Mouse (Mus musculus) cerebellum, adult 8-10 months (tissue): ENCODE data around the gene Olfr561.

Experiments used
- DNase-seq: peaks from one replicate; pipeline ENCODE4 v3.0.0; 2022

The Olfr561 gene

DNA sequence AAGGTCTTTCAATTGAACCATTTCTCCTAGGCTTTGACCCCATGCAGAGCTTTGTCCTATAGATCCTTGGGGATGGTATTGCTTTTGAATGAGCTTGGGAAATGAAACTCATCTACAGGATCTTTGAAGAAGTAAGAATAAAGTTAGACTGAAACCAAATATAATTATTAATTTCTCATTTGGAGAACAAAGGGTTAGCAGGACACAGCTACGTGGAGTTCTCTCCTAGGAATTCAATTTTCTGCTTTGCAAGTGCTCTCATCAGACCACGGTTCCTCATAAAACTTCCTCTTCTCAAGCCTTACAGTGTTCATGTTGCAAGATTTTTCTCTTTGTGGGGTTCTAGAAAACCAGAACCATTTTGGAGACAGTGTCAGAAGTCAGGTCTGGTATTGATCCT, at the start of gene Olfr561:
Olfr561 (plus strand) TSS at position 301 of the 400 bp plus-strand sequence.
- DNase-seq = no peak

DNA sequence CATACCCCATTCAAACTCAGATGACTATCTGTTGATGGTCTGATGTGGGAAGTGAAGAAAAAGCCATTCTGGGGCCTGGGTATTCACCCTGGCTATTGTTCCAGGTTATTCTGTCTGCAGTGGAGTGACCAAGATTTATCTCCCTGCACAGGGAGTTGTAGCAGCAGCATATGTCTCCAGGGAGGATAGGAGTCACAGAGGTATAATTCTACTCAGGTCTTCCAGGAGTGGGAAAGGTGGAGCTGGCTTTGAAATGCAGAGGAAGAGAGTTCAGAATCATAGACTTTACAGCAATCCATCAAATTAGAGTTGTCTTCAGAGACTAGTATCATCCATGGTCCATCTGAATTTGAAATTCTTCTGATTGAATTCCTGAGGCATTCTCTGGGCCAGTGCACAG, 43.6 kb upstream of the Olfr561 start, which contains the start of gene Olfr559:
Olfr559 (minus strand) TSS at position 101 of the 400 bp plus-strand sequence.
- DNase-seq = no peak

DNA sequence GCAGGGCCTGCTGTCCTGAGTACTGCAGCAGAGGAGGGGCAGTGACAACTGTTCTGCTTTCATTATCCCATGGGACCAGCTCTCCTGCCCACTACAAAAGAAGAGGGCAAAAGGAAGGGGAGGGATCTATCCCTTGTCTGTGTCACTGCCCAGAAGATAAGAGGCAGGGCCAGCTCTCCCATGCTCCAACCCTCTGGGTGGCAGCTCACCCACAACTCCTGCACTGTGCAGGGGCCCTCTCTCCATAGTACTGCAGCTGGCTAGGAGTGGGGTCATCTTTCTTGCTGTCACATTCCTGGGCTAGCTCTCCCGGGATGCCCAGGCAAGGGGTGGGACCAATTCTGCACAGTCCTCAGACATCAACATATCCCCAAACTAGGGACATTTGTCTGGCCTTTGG, 37.2 kb upstream of the Olfr561 start:
- no peak for DNase-seq

DNA sequence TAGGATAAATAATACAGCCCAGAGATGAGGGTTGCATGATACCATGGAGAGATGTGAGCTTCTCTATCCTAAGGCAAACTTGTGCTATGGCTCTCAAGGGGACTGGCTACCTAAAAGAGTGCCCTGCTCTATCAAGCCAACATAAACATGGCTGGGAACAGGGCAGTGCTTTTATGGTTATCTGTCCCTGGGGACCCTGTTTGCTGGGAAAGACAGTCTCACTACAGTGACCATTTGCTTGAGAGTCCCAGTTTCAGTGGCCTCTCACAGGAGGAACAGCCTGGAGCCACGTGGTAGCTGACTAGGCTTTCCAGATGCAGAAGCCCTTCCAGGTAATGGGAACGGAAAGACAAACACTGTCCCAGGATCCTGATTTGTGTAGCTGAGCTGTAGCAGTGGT, 33.3 kb upstream of the Olfr561 start:
- DNase-seq = no peak

DNA sequence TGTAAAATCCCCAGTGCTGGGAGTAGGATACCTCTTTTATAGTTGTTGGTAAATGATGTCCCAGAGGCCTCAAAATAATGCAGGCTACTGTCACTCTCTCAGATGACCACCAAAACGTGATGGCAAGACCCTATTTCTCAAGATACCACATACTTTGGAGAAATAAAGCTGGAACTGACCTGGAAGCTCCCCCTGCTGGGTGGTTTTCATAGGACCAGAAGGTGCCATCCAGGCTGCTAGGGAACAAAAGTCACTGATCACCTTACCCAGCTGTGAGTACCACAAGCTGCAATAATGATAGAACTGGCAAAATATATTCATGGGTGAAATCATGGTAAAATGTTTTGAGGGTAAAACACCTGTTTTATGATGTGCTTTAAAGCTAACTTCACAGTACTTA, 18.9 kb upstream of the Olfr561 start:
- DNase-seq = no peak

DNA sequence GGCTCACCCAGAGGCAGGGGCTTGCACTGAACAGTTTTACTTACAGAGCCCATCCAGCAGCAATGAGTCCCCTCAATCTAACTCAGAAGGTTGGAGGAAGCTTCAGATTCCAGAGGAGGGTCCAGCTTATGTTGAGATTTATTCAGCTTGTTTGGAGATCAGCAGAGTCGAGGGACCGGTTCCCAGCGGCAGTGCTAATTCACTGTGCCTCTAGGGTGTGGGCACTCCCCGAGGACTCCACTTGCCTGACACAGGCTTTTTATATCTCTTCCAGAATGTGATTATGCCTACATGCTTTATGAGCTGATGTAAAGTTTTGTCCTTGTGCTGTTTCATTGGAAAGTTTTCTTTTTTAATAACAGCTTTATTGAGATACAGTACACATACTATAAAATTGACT, 11.8 kb upstream of the Olfr561 start, which contains the start of the genes Olfr560 and Olfr78:
Olfr560 (minus strand) TSS at position 101 of the 400 bp plus-strand sequence.
Olfr78 (minus strand) TSS at position 206 of the 400 bp plus-strand sequence.
- no peak for DNase-seq

DNA sequence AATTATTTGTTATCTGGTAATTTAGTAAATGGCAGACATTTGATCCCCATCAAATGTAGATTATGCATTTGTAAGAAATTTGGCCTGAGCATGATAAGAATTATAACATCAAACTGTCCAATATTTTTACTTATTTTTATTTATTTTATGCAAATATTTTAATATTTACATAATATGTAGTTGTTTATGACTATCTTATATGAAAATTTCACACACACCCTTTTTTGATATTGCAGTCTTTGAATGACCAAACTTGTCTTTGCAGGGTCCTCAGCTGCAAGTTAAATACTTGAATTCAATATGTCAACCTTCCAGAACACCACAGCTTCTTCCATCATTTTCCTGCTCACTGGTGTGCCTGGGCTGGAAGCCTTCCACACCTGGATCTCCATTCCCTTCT, 32.2 kb downstream of the Olfr561 start, which contains the start of gene Olfr564:
Olfr564 (plus strand) TSS at position 301 of the 400 bp plus-strand sequence.
- DNase-seq = no peak
